Mouse (Mus musculus) kidney, postnatal 4 days (tissue): ENCODE measurements at regions not wholly inside any gene's neighbourhood (a gene's known extent, or its start where the extent isn't known, plus 50 kb on each side); places are given as distances from the start of the nearest gene placed in this dataset.

Experiments
- DNase-seq, 2 experiments: peaks; one replicate each; pipeline ENCODE4 v3.0.0; 2021; ENCODE audit warnings: mixed read lengths in 2 of 2

- DNase-seq = peak; percentile 42 to 45
Measured at GRCm38 (mm10) chr3:131921161-131921560, 163.9 kb upstream of the Dkk2 start.

DNA sequence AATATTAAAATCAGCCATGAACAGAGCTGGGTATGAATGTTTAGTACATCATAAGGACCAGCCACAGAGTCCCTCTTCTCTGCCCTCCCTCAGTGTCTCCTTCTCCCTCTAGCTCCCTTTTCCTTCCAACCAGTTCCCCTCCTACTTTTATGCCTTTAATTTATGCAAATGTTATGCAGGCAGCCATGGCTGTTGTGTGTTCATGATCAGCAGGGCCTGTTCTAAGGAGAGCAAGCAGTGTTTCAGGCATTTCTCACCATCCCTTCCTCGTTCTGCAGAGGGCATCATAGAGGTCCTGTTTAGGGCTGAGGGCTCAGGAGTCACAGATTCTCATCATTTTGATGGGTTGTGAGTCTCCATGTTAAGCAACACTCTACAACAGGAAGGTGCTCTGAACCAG lies 162.4 kb upstream of the Dkk2 start:
- DNase-seq = no peak

DNA sequence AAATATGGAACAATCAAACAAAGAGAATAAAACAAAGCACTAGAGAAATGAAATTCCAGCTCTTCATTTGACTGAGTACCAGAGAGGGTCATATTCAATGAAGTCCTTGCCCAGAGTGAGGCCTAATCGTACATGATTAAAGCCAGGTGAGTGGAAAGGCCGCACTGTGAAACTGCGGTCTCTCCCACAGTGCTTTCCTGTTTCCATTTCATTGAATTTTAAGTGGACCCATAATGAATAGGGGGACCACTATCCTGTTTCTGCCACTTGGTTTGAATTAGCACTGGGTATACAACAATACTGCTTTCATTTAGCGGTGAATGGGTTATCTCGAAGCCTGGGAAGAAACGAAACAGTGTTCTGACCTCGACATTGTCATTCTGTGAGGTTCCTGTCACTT lies 144.2 kb upstream of the Dkk2 start:
- no peak for DNase-seq

DNA sequence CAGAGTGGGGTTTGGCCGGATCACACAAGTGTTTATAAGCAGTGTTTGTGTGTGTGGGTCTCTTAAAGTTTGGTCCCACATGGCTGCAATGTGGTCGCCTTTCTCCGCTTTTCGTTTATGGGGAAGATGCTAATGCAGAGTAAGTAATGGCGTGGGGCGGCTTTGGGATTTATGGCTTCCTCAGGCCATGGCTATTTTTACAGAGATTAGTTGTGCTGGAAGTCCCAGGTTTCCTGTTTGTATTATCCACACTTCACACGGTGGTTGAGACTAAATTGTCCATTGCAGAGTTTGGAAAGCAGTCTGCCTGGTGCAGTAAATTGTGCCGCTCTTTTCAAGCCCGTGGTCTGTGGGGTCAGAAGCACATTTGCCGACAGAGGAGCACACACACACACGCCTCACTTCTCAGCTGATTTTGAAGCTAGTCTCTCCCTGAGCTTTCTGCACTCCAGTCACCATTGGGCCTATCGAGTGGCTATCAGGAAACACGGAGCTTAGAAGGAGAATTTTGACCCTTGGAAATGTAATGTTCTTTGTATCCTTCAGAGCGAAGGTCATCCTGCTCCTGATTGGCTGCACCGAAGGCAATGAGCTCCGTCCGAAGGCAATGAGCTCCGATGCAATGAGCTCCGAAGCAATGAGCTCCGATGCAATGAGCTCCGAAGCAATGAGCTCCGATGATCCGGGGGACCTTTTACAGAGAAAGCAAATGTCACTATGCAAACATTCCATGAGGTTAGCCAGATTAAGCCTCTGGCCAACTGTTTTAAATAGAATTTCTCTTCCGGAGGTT lies 142.9 kb upstream of the Dkk2 start:
- DNase-seq = peak; percentile 17 to 39

GRCm38 (mm10) chr3:131943436-131943835 lies 141.7 kb upstream of the Dkk2 start:
- DNase-seq = no peak

DNA sequence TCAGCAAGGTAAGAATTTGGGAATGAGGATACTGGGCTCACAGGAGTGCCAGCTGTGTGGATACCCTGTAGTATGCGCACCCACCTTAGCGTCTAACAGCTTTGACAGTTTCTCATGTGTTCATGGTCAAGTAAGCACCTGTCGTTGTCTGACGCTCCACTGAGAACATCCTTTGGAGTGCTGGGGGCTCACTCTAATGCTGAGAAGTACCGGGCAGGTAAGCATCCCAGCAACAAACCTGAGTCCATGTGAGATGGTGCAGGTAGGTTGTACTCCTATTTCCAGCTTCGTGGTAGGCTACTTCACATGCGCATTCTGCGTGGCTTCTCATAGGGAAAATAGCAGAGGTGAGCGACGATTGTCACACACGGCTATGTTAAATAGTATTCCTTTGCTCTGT lies 129.3 kb upstream of the Dkk2 start:
- DNase-seq = no peak

- DNase-seq = no peak
Measured at GRCm38 (mm10) chr3:131960636-131961035, 124.5 kb upstream of the Dkk2 start.

GRCm38 (mm10) chr3:131961571-131961970 lies 123.5 kb upstream of the Dkk2 start:
- DNase-seq = no peak

DNA sequence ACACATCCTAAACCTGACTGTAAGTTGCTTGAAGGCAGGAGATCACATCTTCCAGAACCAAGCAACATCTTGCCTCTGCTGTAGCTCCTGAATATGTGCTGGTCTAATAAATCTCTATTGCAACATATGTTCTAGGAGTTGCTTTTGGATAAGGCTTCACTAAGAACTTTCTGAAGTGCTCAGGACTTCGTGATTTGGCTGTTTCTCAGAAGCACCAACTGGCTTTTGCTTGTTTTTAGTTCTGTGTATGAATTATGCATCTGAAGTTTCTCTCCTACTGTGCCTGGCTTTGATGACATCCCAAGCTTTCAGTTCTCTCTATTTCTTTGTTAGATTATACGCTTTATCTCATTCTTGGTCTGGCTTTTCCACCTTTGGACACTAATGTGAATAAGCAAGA lies 122.2 kb upstream of the Dkk2 start:
- no peak for DNase-seq

DNA sequence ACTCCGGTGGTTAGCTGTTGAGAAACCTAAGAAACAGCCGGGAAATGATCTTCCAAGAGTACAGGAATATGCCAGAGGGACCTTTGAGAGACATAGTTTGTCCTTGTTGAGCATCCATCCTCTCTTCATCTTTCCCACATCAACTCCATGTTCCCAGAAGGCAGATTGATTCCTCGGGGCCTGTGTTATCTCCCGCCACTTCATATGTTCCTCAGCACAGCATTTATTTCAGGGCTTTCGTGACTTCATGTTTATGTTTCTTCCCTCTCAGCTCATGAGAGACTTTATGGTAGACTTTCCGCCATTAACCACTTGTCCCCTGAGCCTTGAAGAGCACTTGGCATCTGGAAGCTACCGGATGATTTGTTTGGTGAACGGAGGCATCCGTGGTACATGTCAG lies 120.1 kb upstream of the Dkk2 start:
- no peak for DNase-seq

GRCm38 (mm10) chr3:131965456-131966160 lies 119.5 kb upstream of the Dkk2 start:
- DNase-seq = no peak

GRCm38 (mm10) chr3:131967288-131967687 lies 117.8 kb upstream of the Dkk2 start:
- DNase-seq = no peak

- no peak for DNase-seq
Measured at GRCm38 (mm10) chr3:131970827-131971226, 114.3 kb upstream of the Dkk2 start.

GRCm38 (mm10) chr3:131975940-131976628 lies 109.0 kb upstream of the Dkk2 start:
- DNase-seq = peak; percentile 64 to 69

DNA sequence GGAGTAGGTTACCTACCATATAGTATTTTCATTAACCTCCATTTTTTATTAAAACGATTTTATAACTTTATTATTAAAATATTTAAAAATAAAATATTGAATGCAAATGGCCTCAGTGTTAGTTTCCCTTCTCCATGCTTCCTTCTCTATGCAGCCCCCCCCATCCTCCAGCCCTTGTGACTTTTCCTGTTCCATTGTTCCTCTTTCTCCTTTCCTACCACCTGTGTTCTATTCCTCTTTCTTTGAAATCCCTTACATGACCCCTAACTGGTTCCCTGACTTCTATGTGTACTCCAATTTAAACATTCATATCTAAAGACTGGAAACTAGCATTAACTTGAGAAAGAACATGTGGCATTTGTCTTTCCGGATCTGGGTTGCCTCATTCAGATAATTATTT lies 101.8 kb upstream of the Dkk2 start:
- no peak for DNase-seq

- DNase-seq = no peak
Measured at GRCm38 (mm10) chr3:131998838-131999613, 86.1 kb upstream of the Dkk2 start.

GRCm38 (mm10) chr3:132006191-132006590 lies 78.9 kb upstream of the Dkk2 start:
- DNase-seq = no peak

DNA sequence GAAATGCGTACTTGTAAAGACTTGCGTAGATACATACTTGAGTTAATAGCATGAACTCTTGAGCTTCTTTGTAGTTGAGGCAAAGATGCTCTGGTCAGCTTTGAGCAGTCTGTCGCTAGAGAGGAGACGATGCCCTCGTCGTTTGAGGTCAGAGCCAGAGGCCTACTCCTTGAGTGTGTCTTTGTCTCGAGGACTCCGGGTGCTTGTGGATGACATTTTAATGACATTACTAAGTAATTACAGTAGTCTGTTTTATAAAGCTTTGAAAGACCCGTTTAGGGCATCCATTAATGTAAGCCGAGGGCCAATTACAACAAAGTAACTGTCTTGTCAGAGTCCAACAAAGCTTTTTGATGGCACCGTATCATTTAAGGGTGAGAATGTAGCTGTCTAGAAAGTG lies 78.2 kb upstream of the Dkk2 start:
- no peak for DNase-seq

DNA sequence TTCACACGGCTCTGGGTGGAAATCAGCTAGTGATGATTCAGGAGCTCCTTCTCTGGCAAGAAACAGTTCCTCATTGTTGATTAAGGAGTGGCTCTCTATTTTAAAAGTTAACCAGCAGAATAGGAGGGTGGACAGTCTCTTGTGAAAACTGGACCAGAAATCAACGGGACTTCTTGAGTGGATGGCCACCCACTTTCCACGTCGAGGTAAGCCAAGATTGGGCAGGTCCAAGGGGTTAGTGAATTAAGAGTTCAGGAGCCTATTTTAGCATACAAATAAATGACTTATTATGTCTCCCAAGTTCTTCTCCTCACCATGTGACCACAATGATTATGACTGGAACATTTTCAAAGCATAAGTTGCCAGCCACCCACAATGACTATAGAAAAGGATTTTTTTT lies 77.7 kb upstream of the Dkk2 start:
- DNase-seq = no peak

- no peak for DNase-seq
Measured at GRCm38 (mm10) chr3:132015205-132015604, 69.9 kb upstream of the Dkk2 start.

DNA sequence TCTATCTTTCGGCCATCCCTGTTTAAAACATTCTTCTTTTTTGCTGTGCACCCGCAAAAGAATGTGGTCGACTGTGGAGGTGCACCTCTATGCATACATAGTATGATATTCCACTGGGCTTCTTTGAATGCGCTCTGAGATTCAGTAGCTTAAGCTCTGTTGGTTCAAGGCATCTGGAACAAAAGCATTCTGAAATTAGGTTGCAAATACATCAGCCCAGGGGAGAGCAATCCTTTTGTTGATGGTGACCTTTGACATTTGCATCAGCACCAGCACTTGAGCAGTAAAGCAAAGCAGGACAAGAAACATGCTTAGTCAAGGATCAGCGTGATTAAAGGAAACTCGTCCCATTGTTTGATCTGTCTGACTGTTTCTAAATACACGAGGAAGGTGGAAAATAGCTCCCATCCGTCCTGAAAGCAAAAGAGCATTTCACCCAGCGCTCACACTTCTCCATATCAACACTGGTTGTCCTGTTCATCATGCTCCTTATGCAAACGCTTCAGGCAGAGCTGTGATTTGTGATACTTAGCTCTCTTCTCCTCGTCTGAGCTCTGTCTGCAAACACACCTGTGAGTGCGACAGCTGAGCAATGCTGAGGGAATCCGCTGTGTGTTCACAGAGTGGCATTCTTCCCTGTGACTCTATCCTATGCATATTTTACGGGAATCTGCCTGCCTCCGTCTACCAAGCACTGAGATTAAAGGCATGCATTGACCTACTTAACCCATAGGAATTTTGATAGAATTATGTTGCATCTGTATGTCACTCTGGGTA lies 67.4 kb upstream of the Dkk2 start:
- no peak for DNase-seq

- no peak for DNase-seq
Measured at GRCm38 (mm10) chr3:132018505-132018904, 66.6 kb upstream of the Dkk2 start.
